Mouse (Mus musculus): ENCODE measurements around the gene Pik3r3. TPM values are rescaled to one million over a fixed set of nuclear protein-coding genes. Genes with fewer than 3 reads are reported as not detected.

Pik3r3 gene
- polyA plus RNA-seq, 1 experiment from 2014 or later: 15.6 TPM

DNA sequence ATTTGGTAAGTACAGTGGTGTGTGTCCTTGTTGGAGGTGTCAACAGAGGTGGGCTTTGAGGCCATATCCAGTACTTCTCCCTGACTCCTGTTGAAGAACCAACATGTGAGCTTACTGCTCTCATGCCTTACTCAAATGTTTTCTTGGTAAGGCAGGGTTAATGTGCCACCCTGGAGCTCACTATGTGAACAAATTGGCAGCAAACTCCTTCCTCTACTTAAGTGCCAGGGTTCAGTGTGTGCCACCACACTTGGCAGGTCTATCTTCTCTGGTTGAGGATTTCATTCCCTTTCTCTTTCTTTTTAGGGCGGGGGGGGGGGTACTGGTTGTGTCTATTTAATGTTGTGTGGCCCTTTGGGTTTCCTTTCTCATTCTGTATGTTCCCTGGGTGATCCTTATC, 83.1 kb downstream of the Pik3r3 start:
- H3K27ac ChIP-seq (replicated peaks): no peak overlapping the region
- WGBS: 17% methylated on average over 1 of the region's 1 CpGs
- H3K9ac ChIP-seq: no peak overlapping the region
- no peaks in the 10 kb centered on the region for H3K9me3 ChIP-seq (replicated peaks)
- peaks cover 44% of the 10 kb centered on the region for H3K36me3 ChIP-seq
- no peak overlapping the region for H3K4me2 ChIP-seq (replicated peaks)
- no peak for ATAC-seq (ENCODE audit: insufficient number of reproducible peaks, low FRiP score, low TSS enrichment, low read depth)
- H3K4me1 ChIP-seq: no peaks in the 10 kb centered on the region
- H3K27me3 ChIP-seq: no peaks in the 10 kb centered on the region
- H3K4me3 ChIP-seq (replicated peaks): no peak overlapping the region

DNA sequence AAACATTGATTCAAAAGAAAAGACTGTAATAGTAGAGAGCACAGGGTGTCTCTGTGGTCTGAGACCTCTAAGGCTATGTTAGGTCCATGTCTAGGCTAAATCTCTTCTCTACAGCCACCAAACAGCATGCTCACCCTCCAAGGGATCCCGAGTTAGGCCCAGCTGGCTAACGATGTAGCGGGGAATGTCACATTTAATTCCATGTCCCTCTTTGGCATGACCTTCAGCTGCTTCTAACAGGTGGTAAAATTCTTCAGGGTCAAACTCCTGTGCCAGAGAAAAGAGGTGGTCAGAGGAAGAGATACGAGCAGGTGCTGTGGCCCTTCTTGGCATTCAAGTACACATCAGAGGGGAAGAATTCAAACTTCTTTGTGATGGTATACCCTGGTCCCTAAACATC, 96.2 kb downstream of the Pik3r3 start:
- no peak overlapping the region for H3K27ac ChIP-seq (replicated peaks)
- H3K4me2 ChIP-seq (replicated peaks): no peak overlapping the region
- no peak overlapping the region for H3K9ac ChIP-seq
- no peaks in the 10 kb centered on the region for H3K9me3 ChIP-seq (replicated peaks)
- H3K4me1 ChIP-seq: no peaks in the 10 kb centered on the region
- no peak overlapping the region for H3K4me3 ChIP-seq (replicated peaks)
- no peak for ATAC-seq (ENCODE audit: insufficient number of reproducible peaks, low FRiP score, low TSS enrichment, low read depth)
- no peaks in the 10 kb centered on the region for H3K27me3 ChIP-seq
- peaks cover 63% of the 10 kb centered on the region for H3K36me3 ChIP-seq
- WGBS: 89% methylated on average over 4 of the region's 4 CpGs

DNA sequence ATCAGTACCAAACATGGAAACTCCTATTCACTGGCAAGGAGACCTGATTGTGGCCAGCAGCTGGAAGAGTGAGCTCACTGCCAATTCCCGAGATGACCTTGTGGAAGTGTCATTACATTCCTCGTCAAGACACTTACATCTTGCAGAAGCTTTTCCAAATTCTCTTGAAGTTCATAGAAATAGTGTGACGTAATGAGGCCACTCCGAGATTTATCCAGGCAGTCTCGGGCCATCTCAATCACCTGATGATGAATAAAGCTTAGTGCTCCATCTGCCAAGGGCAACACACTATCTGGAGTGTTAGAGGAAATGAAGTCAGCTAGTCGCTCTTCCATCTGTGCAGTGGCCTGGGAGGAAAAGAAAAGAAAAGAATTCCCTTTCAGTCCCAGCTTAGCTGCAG, 100.7 kb downstream of the Pik3r3 start:
- Histone ChIP-seq H3K27me3 (no peaks in the 10 kb centered on the region), H3K36me3 (peaks cover 62% of the 10 kb centered on the region), H3K4me1 (no peaks in the 10 kb centered on the region), H3K27ac (replicated peaks) (no peak overlapping the region), H3K9ac (no peak overlapping the region), H3K4me3 (replicated peaks) (no peak overlapping the region), H3K4me2 (replicated peaks) (no peak overlapping the region), H3K9me3 (replicated peaks) (no peaks in the 10 kb centered on the region)
- 92% methylated on average over 6 of the region's 6 CpGs for WGBS
- no peak for ATAC-seq (ENCODE audit: insufficient number of reproducible peaks, low FRiP score, low TSS enrichment, low read depth)

DNA sequence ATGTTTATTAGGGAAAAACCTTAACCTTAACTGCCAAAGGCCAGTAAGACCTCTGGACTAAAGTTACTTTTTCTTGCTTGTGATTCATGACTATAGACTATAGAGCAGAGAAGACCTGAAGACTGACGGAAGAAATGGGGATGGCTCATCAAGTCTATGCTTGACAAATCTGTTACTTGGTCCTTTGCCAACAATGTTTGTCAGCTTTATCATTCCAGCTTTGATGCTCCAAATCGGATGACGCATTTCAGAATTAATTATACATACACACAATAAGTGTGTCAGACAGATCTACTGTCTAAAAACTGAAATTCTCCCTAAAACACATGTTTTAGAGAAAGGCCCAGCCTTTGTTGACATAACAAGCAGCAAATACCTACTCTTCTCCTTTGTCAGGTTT, 107.8 kb downstream of the Pik3r3 start:
- Histone ChIP-seq H3K36me3 (peaks cover 25% of the 10 kb centered on the region), H3K9me3 (replicated peaks) (no peaks in the 10 kb centered on the region), H3K4me3 (replicated peaks) (no peak overlapping the region), H3K4me2 (replicated peaks) (no peak overlapping the region), H3K9ac (no peak overlapping the region), H3K27ac (replicated peaks) (no peak overlapping the region), H3K27me3 (no peaks in the 10 kb centered on the region), H3K4me1 (no peaks in the 10 kb centered on the region)
- no peak for ATAC-seq (ENCODE audit: insufficient number of reproducible peaks, low FRiP score, low TSS enrichment, low read depth)
- 72% methylated on average over 3 of the region's 3 CpGs for WGBS

DNA sequence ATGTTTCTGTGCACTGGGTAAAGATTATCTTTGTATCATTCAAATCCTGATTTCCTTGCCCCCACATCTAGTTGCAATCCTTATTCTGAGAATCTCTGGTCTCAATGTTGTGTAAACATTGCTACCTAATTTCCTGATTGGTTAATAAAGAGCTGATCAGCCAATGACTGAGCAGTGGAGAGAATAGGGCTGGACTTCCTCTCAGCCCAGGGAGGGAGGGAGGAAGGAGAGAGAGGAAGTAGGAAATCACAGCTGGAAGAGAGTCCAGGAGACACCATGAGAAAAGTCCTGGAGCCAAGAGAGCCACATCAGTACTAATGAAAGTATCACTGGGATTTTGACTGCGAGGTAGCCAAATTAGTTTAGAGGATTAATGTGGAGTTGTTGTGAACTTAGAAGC, 114.9 kb downstream of the Pik3r3 start:
- Histone ChIP-seq H3K4me3 (replicated peaks) (no peak overlapping the region), H3K9ac (no peak overlapping the region), H3K4me1 (no peaks in the 10 kb centered on the region), H3K27me3 (no peaks in the 10 kb centered on the region), H3K9me3 (replicated peaks) (no peaks in the 10 kb centered on the region), H3K4me2 (replicated peaks) (no peak overlapping the region), H3K36me3 (no peaks in the 10 kb centered on the region), H3K27ac (replicated peaks) (no peak overlapping the region)
- WGBS: 78% methylated on average over 1 of the region's 1 CpGs
- no peak for ATAC-seq (ENCODE audit: insufficient number of reproducible peaks, low FRiP score, low TSS enrichment, low read depth)

DNA sequence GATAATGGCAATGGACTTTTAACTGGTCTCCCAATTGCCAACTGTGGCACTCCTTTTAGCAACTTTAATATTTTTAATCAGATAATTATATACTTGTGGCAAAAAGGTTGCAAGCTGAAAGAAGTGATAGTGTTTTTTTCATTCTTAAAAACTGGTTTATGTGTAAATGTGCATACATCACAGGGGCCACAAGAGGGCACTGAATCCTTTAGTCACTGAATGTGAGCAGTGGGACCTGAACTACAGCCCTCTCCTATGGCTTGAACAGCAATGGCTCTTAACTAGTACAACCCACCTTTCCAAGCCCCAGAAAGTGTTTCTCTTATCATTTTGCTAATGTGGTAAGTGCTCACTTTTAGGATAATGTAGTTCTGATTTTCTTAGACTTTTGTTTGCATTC, 120.7 kb downstream of the Pik3r3 start:
- Histone ChIP-seq H3K4me3 (replicated peaks) (no peak overlapping the region), H3K9me3 (replicated peaks) (no peaks in the 10 kb centered on the region), H3K27me3 (no peaks in the 10 kb centered on the region), H3K36me3 (no peaks in the 10 kb centered on the region), H3K9ac (no peak overlapping the region), H3K4me1 (no peaks in the 10 kb centered on the region), H3K27ac (replicated peaks) (no peak overlapping the region), H3K4me2 (replicated peaks) (no peak overlapping the region)
- no peak for ATAC-seq (ENCODE audit: insufficient number of reproducible peaks, low FRiP score, low TSS enrichment, low read depth)

DNA sequence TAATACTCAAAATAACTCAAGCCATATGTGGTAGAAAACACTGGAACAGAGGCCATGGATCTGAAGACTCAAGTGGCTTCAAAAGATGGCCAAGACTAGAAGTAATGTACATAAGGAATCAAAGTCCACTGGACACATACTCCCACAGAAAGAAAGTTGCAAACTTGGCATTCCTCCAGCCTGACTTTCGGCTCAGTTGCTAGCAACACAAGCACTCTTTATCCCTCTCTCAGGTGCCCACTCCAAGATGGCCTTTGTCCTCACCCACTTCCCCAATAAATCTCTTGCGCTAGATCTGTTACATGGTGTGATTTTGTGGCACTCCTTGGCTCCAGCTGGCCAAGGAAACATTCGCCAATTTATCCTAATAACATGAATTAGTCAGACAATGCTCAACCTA, 131.1 kb downstream of the Pik3r3 start:
- H3K4me3 ChIP-seq (replicated peaks): no peak overlapping the region
- ATAC-seq (ENCODE audit: insufficient number of reproducible peaks, low FRiP score, low TSS enrichment, low read depth): no peak
- H3K36me3 ChIP-seq: no peaks in the 10 kb centered on the region
- no peaks in the 10 kb centered on the region for H3K27me3 ChIP-seq
- H3K4me1 ChIP-seq: no peaks in the 10 kb centered on the region
- H3K9ac ChIP-seq: no peak overlapping the region
- H3K4me2 ChIP-seq (replicated peaks): no peak overlapping the region
- 77% methylated on average over 3 of the region's 3 CpGs for WGBS
- no peaks in the 10 kb centered on the region for H3K9me3 ChIP-seq (replicated peaks)
- no peak overlapping the region for H3K27ac ChIP-seq (replicated peaks)

Other genes with a start within 250 kb of the Pik3r3 start
- 7.0 and 8.5 TPM in 2 replicates for gene Faah, start 203.7 kb upstream of the Pik3r3 start, polyA plus RNA-seq (2015; fragmentation: Nextera tagmentation; extraction: Ambion mirVana)
- gene Nsun4, start 167.7 kb upstream of the Pik3r3 start, polyA plus RNA-seq (2015; fragmentation: Nextera tagmentation; extraction: Ambion mirVana): 15.9 and 17.9 TPM in 2 replicates
- 472 and 502 TPM in 2 replicates for gene Uqcrh, start 146.5 kb upstream of the Pik3r3 start, polyA plus RNA-seq (2015; fragmentation: Nextera tagmentation; extraction: Ambion mirVana)
- gene Lrrc41, start 146.3 kb upstream of the Pik3r3 start, polyA plus RNA-seq (2015; fragmentation: Nextera tagmentation; extraction: Ambion mirVana): 79.5 and 81.6 TPM in 2 replicates
- 21.8 and 23.6 TPM in 2 replicates for gene Rad54l, start 97.9 kb upstream of the Pik3r3 start, polyA plus RNA-seq (2015; fragmentation: Nextera tagmentation; extraction: Ambion mirVana)
- 61.5 and 65.2 TPM in 2 replicates for gene Pomgnt1, start 97.8 kb upstream of the Pik3r3 start, polyA plus RNA-seq (2015; fragmentation: Nextera tagmentation; extraction: Ambion mirVana)
- 3.2 and 3.4 TPM in 2 replicates for gene Lurap1, start 70.3 kb upstream of the Pik3r3 start, polyA plus RNA-seq (2015; fragmentation: Nextera tagmentation; extraction: Ambion mirVana)
- gene Tspan1, start 54.0 kb upstream of the Pik3r3 start, polyA plus RNA-seq (2015; fragmentation: Nextera tagmentation; extraction: Ambion mirVana): 5.9 and 9.7 TPM in 2 replicates
- not detected in 2 replicates for gene 1700042G07Rik, start 48.2 kb upstream of the Pik3r3 start, polyA plus RNA-seq (2015; fragmentation: Nextera tagmentation; extraction: Ambion mirVana)
- gene Gm49337, start 48.2 kb upstream of the Pik3r3 start, polyA plus RNA-seq (2015; fragmentation: Nextera tagmentation; extraction: Ambion mirVana): not detected in 2 replicates
- 16.1 and 17.9 TPM in 2 replicates for gene Mast2, start 242.6 kb downstream of the Pik3r3 start, polyA plus RNA-seq (2015; fragmentation: Nextera tagmentation; extraction: Ambion mirVana)

All from embryonic facial prominence, embryonic 15.5 days (tissue).